Mouse (Mus musculus) layer of hippocampus, postnatal 25 days (tissue): Measurements from ENCODE around the gene Abl2. TPM values are rescaled to one million over a fixed set of nuclear protein-coding genes. Genes with fewer than 3 reads are reported as not detected.
"Not testable (repeated sequence)": the region's sequence is repeated elsewhere in the genome, so short reads cannot be mapped to it uniquely, and the experiment has no call there.

Source experiments
- DNase-seq, 2 experiments: peaks; one replicate each; pipeline ENCODE4 v3.0.0; 2022; ENCODE audit warnings: mixed read lengths in 2 of 2, low spot score in 1 of 2; ENCODE audit errors: extremely low spot score in 1 of 2
- total RNA-seq, 2 experiments: library from RNA; stranded (reverse); gene quantifications; 2 replicates each; pipeline ENCODE4 v1.2.3; 2021

The Abl2 gene
- 10 to 100 TPM; 78.2 to 83.8 TPM for total RNA-seq

- peak; percentile 70 to 80 for DNase-seq
These were observed at the start of gene Abl2 for GRCm38 (mm10) chr1:156558024-156558930. Abl2 (plus strand) TSS chr1:156558786.

- no peak for DNase-seq
These were observed 38.3 kb upstream of the Abl2 start for GRCm38 (mm10) chr1:156520136-156520780.

- no peak for DNase-seq
These were observed 36.6 kb upstream of the Abl2 start for GRCm38 (mm10) chr1:156521796-156522517.

- DNase-seq: not testable (repeated sequence)
These were observed 34.7 kb upstream of the Abl2 start, which contains the start of gene Gm10031 for GRCm38 (mm10) chr1:156523842-156524241. Gm10031 (plus strand) TSS chr1:156524012.

GRCm38 (mm10) chr1:156532476-156533175 is 26.0 kb upstream of the Abl2 start:
- not testable (repeated sequence) for DNase-seq

- no peak for DNase-seq
These were observed 25.1 kb upstream of the Abl2 start for GRCm38 (mm10) chr1:156533483-156533882.

GRCm38 (mm10) chr1:156533911-156534310 is 24.7 kb upstream of the Abl2 start:
- no peak for DNase-seq

- DNase-seq: no peak
These were observed 21.6 kb upstream of the Abl2 start for GRCm38 (mm10) chr1:156537031-156537430.

- no peak for DNase-seq
These were observed 20.9 kb upstream of the Abl2 start for GRCm38 (mm10) chr1:156537701-156538100.

- no peak for DNase-seq
These were observed 20.2 kb upstream of the Abl2 start for GRCm38 (mm10) chr1:156538382-156538781.

- no peak for DNase-seq
These were observed 18.6 kb upstream of the Abl2 start for GRCm38 (mm10) chr1:156539787-156540560.

GRCm38 (mm10) chr1:156543999-156544398 is 14.6 kb upstream of the Abl2 start:
- DNase-seq: no peak

GRCm38 (mm10) chr1:156558950-156559640 is 509 bp downstream of the Abl2 start:
- peak; percentile 63 for DNase-seq

GRCm38 (mm10) chr1:156559641-156560020 is 1.0 kb downstream of the Abl2 start:
- DNase-seq: no peak

- no peak for DNase-seq
These were observed 1.9 kb downstream of the Abl2 start for GRCm38 (mm10) chr1:156560500-156560899.

GRCm38 (mm10) chr1:156565328-156565727 is 6.7 kb downstream of the Abl2 start:
- no peak for DNase-seq

- no peak for DNase-seq
These were observed 7.5 kb downstream of the Abl2 start for GRCm38 (mm10) chr1:156566132-156566531.

GRCm38 (mm10) chr1:156569615-156570014 is 11.0 kb downstream of the Abl2 start:
- no peak for DNase-seq

GRCm38 (mm10) chr1:156572952-156573351 is 14.4 kb downstream of the Abl2 start:
- no peak for DNase-seq
